In genomic region chr8:127569212-127569611, GRCm38 (mm10) we compare ENCODE assay signal across 30 mouse cellular contexts.
A peak's percentile ranks its signal among the peaks of the same experiment; 100 is the strongest.
DNase-seq lines count a peak whose midpoint lies in the region; ATAC-seq and TF ChIP-seq lines count a peak whose summit lies in the region.
"Had no signal": no experiment of that assay in that cellular context is flagged by ENCODE, and none has a peak within 500 bp of the region (broad histone marks: within the 10 kb centered on the region; RNA-seq: fewer than 3 reads in every experiment).

No protein-coding gene starts in this region.

- ATAC-seq in forebrain, embryonic 11.5 days (replicated peaks; ENCODE audit: low FRiP score) = no peak
- ATAC-seq in forebrain, embryonic 12.5 days (ENCODE audit: low FRiP score) = no peak
- 0 out of 2 replicates have a peak, but pooled peaks have one; percentile 45 for ATAC-seq in hindbrain, embryonic 16.5 days
- ATAC-seq in hindbrain, embryonic 11.5 days (ENCODE audit: low FRiP score) = no peak
- 0 out of 2 replicates have a peak, but pooled peaks have one; percentile 7 for ATAC-seq in megakaryocyte-erythroid progenitor cell, adult 5-6 weeks (replicated peaks; ENCODE audit: low FRiP score, low TSS enrichment, poor library complexity, severe bottlenecking)
- ATAC-seq in hindbrain, postnatal 0 days = no peak
- ATAC-seq: activated CD4-positive, CD25-positive, alpha-beta regulatory T cell, adult 4 months; forebrain, embryonic 13.5 days; forebrain, embryonic 16.5 days; intestine, embryonic 15.5 days had no signal

- no peak overlapping the region for H3K4me3 ChIP-seq in forebrain, embryonic 11.5 days (ENCODE audit: low read depth, low read length)
- H3K4me3 ChIP-seq in forebrain, embryonic 12.5 days (replicated peaks) = no peak overlapping the region
- no peak overlapping the region for H3K4me3 ChIP-seq in hindbrain, embryonic 16.5 days (ENCODE audit: low read length)
- no peak overlapping the region for H3K4me3 ChIP-seq in hindbrain, embryonic 11.5 days (ENCODE audit: low read depth, low read length)
- H3K4me3 ChIP-seq in hindbrain, postnatal 0 days (ENCODE audit: low read length) = no peak overlapping the region
- H3K4me3 ChIP-seq in kidney, adult 2 months (ENCODE audit: insufficient read depth, low read depth, low read length) = no peak overlapping the region
- H3K4me3 ChIP-seq: embryonic facial prominence, embryonic 12.5 days; embryonic facial prominence, embryonic 15.5 days; forebrain, embryonic 13.5 days; heart, embryonic 12.5 days; heart, embryonic 15.5 days; hindbrain, embryonic 10.5 days; intestine, embryonic 15.5 days had no signal

- no peaks in the 10 kb centered on the region; the same call in 1 of the 2 replicates for H3K4me1 ChIP-seq in forebrain, embryonic 11.5 days (replicated peaks; ENCODE audit: control insufficient read depth, insufficient read depth, low read length)
- peaks cover 12% of the 10 kb centered on the region for H3K4me1 ChIP-seq in forebrain, embryonic 12.5 days
- no peaks in the 10 kb centered on the region for H3K4me1 ChIP-seq in hindbrain, embryonic 16.5 days (ENCODE audit: control insufficient read depth, insufficient read depth, low read depth, low read length)
- H3K4me1 ChIP-seq in hindbrain, embryonic 11.5 days (replicated peaks; ENCODE audit: control insufficient read depth, insufficient read depth, low read length) = peaks cover 3% of the 10 kb centered on the region
- H3K4me1 ChIP-seq in hindbrain, postnatal 0 days (ENCODE audit: insufficient read depth, low read length) = no peaks in the 10 kb centered on the region
- no peaks in the 10 kb centered on the region; the same call in 1 of the 2 replicates for H3K4me1 ChIP-seq in kidney, adult 2 months (ENCODE audit: control insufficient read depth, insufficient read depth, low read length)
- H3K4me1 ChIP-seq: embryonic facial prominence, embryonic 12.5 days; embryonic facial prominence, embryonic 15.5 days; intestine, embryonic 15.5 days had no signal

- TF ChIP-seq CTCF in hindbrain, postnatal 0 days (IDR thresholded peaks at IDR 0.05; ENCODE audit: low read depth) = no peak
- no peak for TF ChIP-seq CTCF in kidney, adult 2 months (conservative IDR thresholded peaks at IDR 0.05; ENCODE audit: insufficient read depth, insufficient read length, low read depth, low read length)

- no peaks in the 10 kb centered on the region for H3K36me3 ChIP-seq in forebrain, embryonic 11.5 days (ENCODE audit: control insufficient read depth, insufficient read depth, low read length)
- no peaks in the 10 kb centered on the region for H3K36me3 ChIP-seq in forebrain, embryonic 12.5 days (replicated peaks)
- no peaks in the 10 kb centered on the region for H3K36me3 ChIP-seq in hindbrain, embryonic 16.5 days (ENCODE audit: control insufficient read depth, insufficient read depth, low read length)
- no peaks in the 10 kb centered on the region for H3K36me3 ChIP-seq in hindbrain, embryonic 11.5 days (ENCODE audit: control insufficient read depth, insufficient read depth, low read length)
- H3K36me3 ChIP-seq in hindbrain, postnatal 0 days (ENCODE audit: insufficient read depth, low read length) = no peaks in the 10 kb centered on the region
- no peaks in the 10 kb centered on the region for H3K36me3 ChIP-seq in kidney, adult 2 months (ENCODE audit: control insufficient read depth, insufficient read depth, low read length)
- H3K36me3 ChIP-seq: embryonic facial prominence, embryonic 12.5 days; embryonic facial prominence, embryonic 15.5 days; G1E; heart, embryonic 12.5 days; heart, embryonic 15.5 days; hindbrain, embryonic 10.5 days; intestine, embryonic 15.5 days had no signal

- no peak overlapping the region for H3K27ac ChIP-seq in forebrain, embryonic 11.5 days (ENCODE audit: low read depth, low read length)
- no peak overlapping the region for H3K27ac ChIP-seq in forebrain, embryonic 12.5 days
- H3K27ac ChIP-seq in hindbrain, embryonic 16.5 days (ENCODE audit: low read depth, low read length) = no peak overlapping the region
- no peak overlapping the region for H3K27ac ChIP-seq in hindbrain, embryonic 11.5 days (ENCODE audit: low read depth, low read length)
- no peak overlapping the region for H3K27ac ChIP-seq in hindbrain, postnatal 0 days
- no peak overlapping the region for H3K27ac ChIP-seq in kidney, adult 2 months (ENCODE audit: insufficient read depth, low read depth, low read length)
- H3K27ac ChIP-seq: embryonic facial prominence, embryonic 12.5 days; embryonic facial prominence, embryonic 15.5 days; forebrain, embryonic 13.5 days; heart, embryonic 15.5 days; hindbrain, embryonic 10.5 days; hindbrain, embryonic 14.5 days; intestine, embryonic 15.5 days had no signal

- H3K4me2 ChIP-seq in forebrain, embryonic 11.5 days (ENCODE audit: low read depth, low read length, severe bottlenecking) = no peak overlapping the region
- no peak overlapping the region for H3K4me2 ChIP-seq in forebrain, embryonic 12.5 days
- no peak overlapping the region for H3K4me2 ChIP-seq in hindbrain, embryonic 16.5 days (ENCODE audit: low read length)
- H3K4me2 ChIP-seq in hindbrain, embryonic 11.5 days (replicated peaks; ENCODE audit: low read depth, low read length) = no peak overlapping the region
- no peak overlapping the region for H3K4me2 ChIP-seq in hindbrain, postnatal 0 days (ENCODE audit: low read depth, low read length)
- H3K4me2 ChIP-seq: embryonic facial prominence, embryonic 12.5 days; embryonic facial prominence, embryonic 15.5 days; forebrain, embryonic 13.5 days; heart, embryonic 12.5 days; heart, embryonic 15.5 days; hindbrain, embryonic 14.5 days; intestine, embryonic 15.5 days had no signal

- H3K27me3 ChIP-seq in forebrain, embryonic 11.5 days (ENCODE audit: control insufficient read depth, insufficient read depth, low read length) = no peaks in the 10 kb centered on the region
- H3K27me3 ChIP-seq in forebrain, embryonic 12.5 days = no peaks in the 10 kb centered on the region
- no peaks in the 10 kb centered on the region for H3K27me3 ChIP-seq in hindbrain, embryonic 16.5 days (replicated peaks; ENCODE audit: control insufficient read depth, insufficient read depth, low read length)
- H3K27me3 ChIP-seq in hindbrain, embryonic 11.5 days (ENCODE audit: control insufficient read depth, insufficient read depth, low read length) = no peaks in the 10 kb centered on the region
- H3K27me3 ChIP-seq in hindbrain, postnatal 0 days (ENCODE audit: insufficient read depth, low read length) = no peaks in the 10 kb centered on the region
- H3K27me3 ChIP-seq in kidney, adult 2 months (replicated peaks; ENCODE audit: control insufficient read depth, insufficient read depth, low read length) = no peaks in the 10 kb centered on the region
- H3K27me3 ChIP-seq: CH12.LX; embryonic facial prominence, embryonic 12.5 days; embryonic facial prominence, embryonic 15.5 days; forebrain, embryonic 13.5 days; heart, embryonic 12.5 days; heart, embryonic 15.5 days; intestine, embryonic 15.5 days had no signal

- H3K9ac ChIP-seq in forebrain, embryonic 11.5 days (ENCODE audit: low read length) = no peak overlapping the region
- no peak overlapping the region for H3K9ac ChIP-seq in forebrain, embryonic 12.5 days
- no peak overlapping the region for H3K9ac ChIP-seq in hindbrain, embryonic 16.5 days (ENCODE audit: low read depth, low read length)
- no peak overlapping the region for H3K9ac ChIP-seq in hindbrain, embryonic 11.5 days (ENCODE audit: low read depth, low read length)
- no peak overlapping the region for H3K9ac ChIP-seq in hindbrain, postnatal 0 days (replicated peaks; ENCODE audit: low read length)
- H3K9ac ChIP-seq: embryonic facial prominence, embryonic 12.5 days; embryonic facial prominence, embryonic 15.5 days; forebrain, embryonic 13.5 days; heart, embryonic 12.5 days; heart, embryonic 15.5 days; hindbrain, embryonic 14.5 days; intestine, embryonic 15.5 days had no signal

- H3K9me3 ChIP-seq in forebrain, embryonic 11.5 days (ENCODE audit: control insufficient read depth, low read length) = no peaks in the 10 kb centered on the region
- no peaks in the 10 kb centered on the region for H3K9me3 ChIP-seq in forebrain, embryonic 12.5 days
- no peaks in the 10 kb centered on the region for H3K9me3 ChIP-seq in hindbrain, embryonic 16.5 days (ENCODE audit: control insufficient read depth, low read length)
- H3K9me3 ChIP-seq in hindbrain, embryonic 11.5 days (ENCODE audit: control insufficient read depth, low read length) = no peaks in the 10 kb centered on the region
- no peaks in the 10 kb centered on the region for H3K9me3 ChIP-seq in hindbrain, postnatal 0 days (ENCODE audit: low read length)
- H3K9me3 ChIP-seq: embryonic facial prominence, embryonic 12.5 days; embryonic facial prominence, embryonic 15.5 days; forebrain, embryonic 13.5 days; heart, embryonic 12.5 days; heart, embryonic 15.5 days; hindbrain, embryonic 10.5 days; intestine, embryonic 15.5 days had no signal

- DNase-seq in forebrain, embryonic 11.5 days (ENCODE audit: low spot score) = peak; percentile 17
- DNase-seq in hindbrain, embryonic 11.5 days (ENCODE audit: low spot score) = no peak
- no peak for DNase-seq in gastrocnemius, postnatal 25 days
- no peak for DNase-seq in hindbrain, postnatal 0 days (ENCODE audit: low spot score)
- no peak for DNase-seq in kidney, adult 2 months
- DNase-seq: adrenal gland, adult 8-10 months; adrenal gland, postnatal 25 days; B cell, adult 2 months; cerebellum, adult 18-20 months; cerebellum, adult 9-10 months; cerebellum, postnatal 14 days; gastrocnemius, postnatal 36 days; heart, postnatal 10 days; heart, postnatal 36 days; kidney, adult 11 months had no signal

- WGBS in forebrain, embryonic 11.5 days = 92% methylated on average over 5 of the region's 5 CpGs
- 89% methylated on average over 5 of the region's 5 CpGs for WGBS in forebrain, embryonic 12.5 days
- 82% methylated on average over 5 of the region's 5 CpGs for WGBS in hindbrain, embryonic 16.5 days
- WGBS in hindbrain, embryonic 11.5 days = 81% methylated on average over 5 of the region's 5 CpGs
- 80% methylated on average over 5 of the region's 5 CpGs for WGBS in hindbrain, postnatal 0 days
- WGBS in kidney, adult 2 months = 94% methylated on average over 5 of the region's 5 CpGs

- TF ChIP-seq POLR2A in kidney, adult 2 months (IDR thresholded peaks at IDR 0.05; ENCODE audit: low read depth, low read length) = no peak

Comparison
In these comparisons a context has a peak if more than half of its experiments do, and no peak if none do; other contexts are left out.
1. ATAC-seq: peak in hindbrain, embryonic 16.5 days (single experiment) and megakaryocyte-erythroid progenitor cell, adult 5-6 weeks (single experiment); none in forebrain, embryonic 11.5 days (single experiment), forebrain, embryonic 12.5 days (single experiment), hindbrain, embryonic 11.5 days (single experiment) and hindbrain, postnatal 0 days (single experiment).